Mouse (Mus musculus) lung, adult 10 weeks (tissue): ENCODE results near the gene Tmem171. TPM values are rescaled to one million over a fixed set of nuclear protein-coding genes. Genes with fewer than 3 reads are reported as not detected.

Experiments
- polyA plus RNA-seq: library from polyadenylated mRNA; stranded (reverse); fragments of 350-450 nt; fragmentation: Illumina TruSeq; extraction: RNeasy Lipid Tissue Mini Kit (QIAGEN cat#74804); gene quantifications from one replicate; pipeline ENCODE4 v1.2.3, GENCODE M21; 2014; ENCODE audit warnings: low read depth, low replicate concordance; ENCODE audit not compliant: insufficient read depth

Tmem171 gene
- 4.8 TPM for polyA plus RNA-seq

GRCm38 (mm10) chr13:98694773-98695314 is at the start of gene Tmem171:
Tmem171 (minus strand) TSS chr13:98694834.

GRCm38 (mm10) chr13:98637145-98637544 is 57.5 kb downstream of the Tmem171 start, which contains the start of gene Tmem174:
Tmem174 (minus strand) TSS chr13:98637410.

Other genes starting within 250 kb of the Tmem171 start
- 1.4 TPM for gene Gm10320, start 202.8 kb downstream of the Tmem171 start, polyA plus RNA-seq
- not detected for gene Tmem174, start 57.4 kb downstream of the Tmem171 start, polyA plus RNA-seq
- 26.6 TPM for gene Fcho2, start 120.6 kb upstream of the Tmem171 start, polyA plus RNA-seq
- 14.4 TPM for gene Tnpo1, start 231.6 kb upstream of the Tmem171 start, polyA plus RNA-seq